Mouse (Mus musculus): ENCODE measurements around the gene Tmem8.

The Tmem8 gene

GRCm38 (mm10) chr17:26149056-26149455 is 36.0 kb downstream of the Tmem8 start:
- no peak for DNase-seq

GRCm38 (mm10) chr17:26151886-26152630 is 39.0 kb downstream of the Tmem8 start:
- no peak for DNase-seq

- DNase-seq = no peak
These were observed 49.6 kb downstream of the Tmem8 start for GRCm38 (mm10) chr17:26162736-26163135.

GRCm38 (mm10) chr17:26168039-26168438 is 54.9 kb downstream of the Tmem8 start:
- no peak for DNase-seq
